Mouse (Mus musculus) effector memory CD4-positive, alpha-beta T cell, adult 7 months (primary cell): ENCODE measurements around the gene Kbtbd13. TPM values are rescaled to one million over a fixed set of nuclear protein-coding genes. Genes with fewer than 3 reads are reported as not detected.

Source experiments
- polyA plus RNA-seq: library from polyadenylated mRNA; unstranded; fragments of 100-300 nt; shearing (Covaris generic); gene quantifications from one replicate; pipeline ENCODE4 v1.2.1, GENCODE M21; 2017

The Kbtbd13 gene
- not detected for polyA plus RNA-seq

DNA sequence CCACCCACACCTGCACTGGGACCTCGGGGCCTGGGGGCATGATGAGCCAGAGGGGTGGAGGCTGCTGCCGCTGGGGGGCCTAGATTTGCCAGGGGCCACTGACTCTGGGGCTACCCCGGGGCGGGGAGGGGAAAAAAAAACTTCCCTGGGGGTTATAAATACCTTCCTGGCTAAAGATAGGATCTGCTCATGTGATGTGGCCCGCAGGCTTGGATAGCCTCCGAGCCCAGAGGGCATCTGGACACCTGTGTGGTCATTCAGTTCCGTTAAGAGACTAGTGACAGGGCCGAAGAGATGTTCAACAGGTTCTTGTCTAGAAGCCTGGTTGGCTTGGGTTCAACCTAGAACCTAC, at the start of gene Kbtbd13:
Kbtbd13 (minus strand) TSS at position 40 of the 352 bp plus-strand sequence.

GRCm38 (mm10) chr9:65435671-65436301, 44.3 kb upstream of the Kbtbd13 start, which contains the start of gene Mtfmt:
Gene Mtfmt, plus strand, starts transcription at chr9:65435782.

DNA sequence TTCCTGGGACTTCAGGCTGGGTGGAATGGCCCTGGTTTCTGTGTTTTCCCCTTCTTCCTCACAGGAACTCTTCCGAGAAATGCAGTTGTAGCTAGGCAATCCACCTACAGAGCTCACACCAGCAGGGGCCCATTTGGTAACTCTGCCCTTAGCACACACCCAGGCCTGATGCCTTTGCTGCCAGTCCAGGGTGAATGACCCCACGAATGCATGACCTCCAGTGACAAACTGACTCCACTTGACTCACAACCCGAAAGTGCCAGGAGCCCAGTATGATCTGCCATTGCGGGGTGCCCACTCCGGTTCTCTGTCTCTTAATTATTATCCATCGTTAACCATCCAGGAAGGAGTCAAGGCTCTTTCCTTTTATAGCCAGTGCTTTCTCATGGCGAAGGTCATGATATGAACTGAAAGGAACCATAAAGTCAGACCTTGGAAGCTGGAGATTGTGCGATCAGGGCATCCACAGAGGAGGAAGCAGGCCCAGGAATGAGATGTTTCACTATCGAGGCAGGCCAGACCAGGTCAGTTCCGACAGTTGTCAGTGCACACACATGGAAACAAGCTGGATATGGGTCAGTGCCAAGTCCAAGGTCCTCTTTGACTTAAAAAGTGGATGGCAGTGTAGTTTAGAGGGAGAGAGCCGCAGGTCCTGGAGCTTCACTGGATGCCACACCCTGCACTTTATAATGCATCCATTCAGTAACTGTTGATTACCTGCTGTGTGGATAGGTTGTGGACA, 31.5 kb upstream of the Kbtbd13 start, which contains the start of gene Slc51b:
Slc51b (minus strand) TSS at position 196 of the 742 bp plus-strand sequence.

GRCm38 (mm10) chr9:65398279-65398678, 6.8 kb upstream of the Kbtbd13 start, which contains the start of gene Rasl12:
Gene Rasl12, plus strand, starts transcription at chr9:65398506.

GRCm38 (mm10) chr9:65360641-65361448, 30.6 kb downstream of the Kbtbd13 start, which contains the start of gene Ubap1l:
Gene Ubap1l, plus strand, starts transcription at chr9:65361041.

DNA sequence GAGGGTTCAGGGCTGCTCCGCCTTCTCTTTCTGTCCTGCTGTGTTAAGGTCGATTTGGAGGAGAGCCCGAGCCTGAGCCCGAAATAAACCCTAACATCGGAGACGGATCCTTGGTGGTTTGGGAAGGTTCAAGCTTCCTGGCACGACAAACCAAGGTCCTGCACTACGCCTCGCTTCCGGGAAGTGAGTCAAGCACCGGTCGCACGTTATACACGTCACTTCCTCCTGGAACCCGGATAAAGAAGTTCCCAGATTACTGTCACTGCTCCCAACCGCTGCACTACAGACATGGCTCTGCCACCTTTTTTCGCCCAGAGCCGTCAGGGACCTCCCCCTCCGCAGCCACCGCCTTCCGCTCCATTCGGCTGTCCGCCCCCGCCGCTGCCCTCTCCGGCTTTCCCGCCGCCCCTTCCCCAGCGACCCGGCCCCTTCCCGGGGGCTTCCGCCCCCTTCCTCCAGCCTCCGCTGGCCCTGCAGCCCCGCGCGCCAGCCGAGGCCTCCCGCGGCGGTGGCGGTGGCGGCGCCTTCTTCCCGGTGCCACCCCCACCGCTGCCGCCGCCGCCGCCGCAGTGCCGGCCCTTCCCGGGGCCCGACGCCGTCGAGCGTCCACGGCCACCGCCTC, 45.5 kb downstream of the Kbtbd13 start, which contains the start of gene Pdcd7:
Pdcd7 (plus strand) TSS at position 251 of the 622 bp plus-strand sequence.

Other genes with a start within 250 kb of the Kbtbd13 start
- gene Parp16, start 196.3 kb downstream of the Kbtbd13 start, polyA plus RNA-seq, result 13.0 TPM
- 0.15 TPM for gene Cilp, start 126.5 kb downstream of the Kbtbd13 start, polyA plus RNA-seq
- gene Clpx, start 97.4 kb downstream of the Kbtbd13 start, polyA plus RNA-seq, result 31.3 TPM
- 24.2 TPM for gene Pdcd7, start 45.5 kb downstream of the Kbtbd13 start, polyA plus RNA-seq
- gene Ubap1l, start 30.6 kb downstream of the Kbtbd13 start, polyA plus RNA-seq, result not detected
- not detected for gene Rasl12, start 6.9 kb upstream of the Kbtbd13 start, polyA plus RNA-seq
- gene Slc51b, start 31.3 kb upstream of the Kbtbd13 start, polyA plus RNA-seq, result not detected
- gene Mtfmt, start 44.1 kb upstream of the Kbtbd13 start, polyA plus RNA-seq, result 22.2 TPM
- gene Spg21, start 69.3 kb upstream of the Kbtbd13 start, polyA plus RNA-seq, result 103 TPM
- not detected for gene Ankdd1a, start 128.5 kb upstream of the Kbtbd13 start, polyA plus RNA-seq
- 41.4 TPM for gene Plekho2, start 188.4 kb upstream of the Kbtbd13 start, polyA plus RNA-seq
- gene Pif1, start 195.5 kb upstream of the Kbtbd13 start, polyA plus RNA-seq, result 0.16 TPM
- 1.5 TPM for gene Rbpms2, start 238.0 kb upstream of the Kbtbd13 start, polyA plus RNA-seq